Mouse (Mus musculus) megakaryocyte-erythroid progenitor cell, adult 5-6 weeks (primary cell): ENCODE data around the gene Maml2. TPM values are rescaled to one million over a fixed set of nuclear protein-coding genes. Genes with fewer than 3 reads are reported as not detected.
"Not testable (repeated sequence)": the region's sequence is repeated elsewhere in the genome, so short reads cannot be mapped to it uniquely, and the experiment has no call there.

Experiments used
- ATAC-seq: replicated peaks from 2 replicates; pipeline ENCODE4 v1.8.0; 2016; ENCODE audit warnings: mild to moderate bottlenecking, inconsistent platforms; ENCODE audit not compliant: severe bottlenecking, poor library complexity, low FRiP score, low TSS enrichment
- total RNA-seq, 2 experiments: library from RNA; stranded (forward) in 1 of 2; stranded (reverse) in 1 of 2; fragments of 200-1000, 215-1000 nt in 1 of 2; fragments of >200 nt in 1 of 2; fragmentation: Nextera tagmentation in 1 of 2; gene quantifications; 2 replicates each; pipeline ENCODE4 v1.2.3; 2014 to 2017

Gene Maml2
- total RNA-seq, 2 experiments from 2014 or later, result 1.2 TPM

GRCm38 (mm10) chr9:13681581-13682038 lies 383.9 kb downstream of the Maml2 start:
- ATAC-seq, result peak; percentile 48; the same call in 1 of the 2 replicates

GRCm38 (mm10) chr9:13684327-13684934 lies 386.7 kb downstream of the Maml2 start:
- no peak for ATAC-seq

GRCm38 (mm10) chr9:13686977-13687659 lies 389.4 kb downstream of the Maml2 start:
- ATAC-seq, result peak; percentile 80

- no peak for ATAC-seq
These were observed 391.2 kb downstream of the Maml2 start for GRCm38 (mm10) chr9:13688997-13689396.

- ATAC-seq, result no peak
These were observed 392.6 kb downstream of the Maml2 start for GRCm38 (mm10) chr9:13690321-13690720.

GRCm38 (mm10) chr9:13693693-13694284 lies 396.0 kb downstream of the Maml2 start:
- ATAC-seq, result no peak

- ATAC-seq, result no peak
These were observed 396.5 kb downstream of the Maml2 start for GRCm38 (mm10) chr9:13694293-13694692.

GRCm38 (mm10) chr9:13697041-13697811 lies 399.5 kb downstream of the Maml2 start:
- no peak for ATAC-seq

- no peak for ATAC-seq
These were observed 400.1 kb downstream of the Maml2 start for GRCm38 (mm10) chr9:13697869-13698268.

GRCm38 (mm10) chr9:13699061-13699780 lies 401.5 kb downstream of the Maml2 start:
- no peak for ATAC-seq

- no peak for ATAC-seq
These were observed 402.0 kb downstream of the Maml2 start for GRCm38 (mm10) chr9:13699781-13700116.

- ATAC-seq, result no peak
These were observed 404.0 kb downstream of the Maml2 start for GRCm38 (mm10) chr9:13701773-13702172.

GRCm38 (mm10) chr9:13703100-13703499 lies 405.3 kb downstream of the Maml2 start:
- no peak for ATAC-seq

- no peak for ATAC-seq
These were observed 407.2 kb downstream of the Maml2 start for GRCm38 (mm10) chr9:13704917-13705316.

GRCm38 (mm10) chr9:13707066-13707555 lies 409.4 kb downstream of the Maml2 start:
- ATAC-seq, result no peak

- no peak for ATAC-seq
These were observed 411.7 kb downstream of the Maml2 start for GRCm38 (mm10) chr9:13709436-13709835.

GRCm38 (mm10) chr9:13715891-13716290 lies 418.1 kb downstream of the Maml2 start:
- ATAC-seq, result not testable (repeated sequence)

GRCm38 (mm10) chr9:13716316-13717099 lies 418.8 kb downstream of the Maml2 start:
- ATAC-seq, result peak; percentile 93

GRCm38 (mm10) chr9:13748404-13748797 lies 450.6 kb downstream of the Maml2 start, which contains the start of gene Mtmr2:
Mtmr2 (plus strand) TSS chr9:13748410.
- peak; percentile 54 for ATAC-seq
